Comparison of ENCODE assay signal across 8 mouse cellular contexts in genomic region chr13:46420095-46420494, GRCm38 (mm10). TPM values are rescaled to one million over a fixed set of nuclear protein-coding genes. Genes with fewer than 3 reads are reported as not detected.
DNase-seq lines count a peak whose midpoint lies in the region; ATAC-seq lines count a peak whose summit lies in the region.

No protein-coding gene starts in this region.

- H3K27me3 ChIP-seq in heart, embryonic 15.5 days: no peaks in the 10 kb centered on the region; the same call in 1 of the 2 replicates
- peaks cover 6% of the 10 kb centered on the region; the same call in 1 of the 2 replicates for H3K27me3 ChIP-seq in limb, embryonic 15.5 days

- 0 out of 2 replicates have a peak, but pooled peaks have one; percentile 4 for ATAC-seq in heart, embryonic 15.5 days (replicated peaks; ENCODE audit: insufficient number of reproducible peaks, insufficient read depth, low FRiP score, low read depth)
- ATAC-seq in limb, embryonic 15.5 days (ENCODE audit: insufficient number of reproducible peaks, low FRiP score, low TSS enrichment, low read depth): no peak
- no peak for ATAC-seq in megakaryocyte, adult 5-6 weeks (ENCODE audit: poor library complexity, severe bottlenecking)

- peak; percentile 45 for DNase-seq in embryo, embryonic 10 days (ENCODE audit: low spot score)
- DNase-seq in embryo, embryonic 9.5 days (ENCODE audit: extremely low spot score): no peak
- peak; percentile 10 for DNase-seq in ZHBTc4 (ENCODE audit: low read depth, low spot score)
- DNase-seq in ovary, postnatal 36 days (ENCODE audit: low spot score): no peak
- DNase-seq in urinary bladder, postnatal 10 days (ENCODE audit: low spot score): no peak

- no peaks in the 10 kb centered on the region for H3K36me3 ChIP-seq in heart, embryonic 15.5 days
- H3K36me3 ChIP-seq in limb, embryonic 15.5 days: no peaks in the 10 kb centered on the region

- peak overlapping the region; percentile 74 for H3K4me3 ChIP-seq in heart, embryonic 15.5 days
- peak overlapping the region; percentile 60 for H3K4me3 ChIP-seq in limb, embryonic 15.5 days

- peak overlapping the region; percentile 37; the same call in 1 of the 2 replicates for H3K4me2 ChIP-seq in heart, embryonic 15.5 days
- no peak overlapping the region for H3K4me2 ChIP-seq in limb, embryonic 15.5 days

- peak overlapping the region; percentile 98 for H3K27ac ChIP-seq in heart, embryonic 15.5 days
- H3K27ac ChIP-seq in limb, embryonic 15.5 days: no peak overlapping the region

- peak overlapping the region; percentile 95 for H3K9ac ChIP-seq in heart, embryonic 15.5 days
- H3K9ac ChIP-seq in limb, embryonic 15.5 days: no peak overlapping the region

- H3K9me3 ChIP-seq in heart, embryonic 15.5 days (replicated peaks): no peaks in the 10 kb centered on the region
- H3K9me3 ChIP-seq in limb, embryonic 15.5 days: no peaks in the 10 kb centered on the region

- WGBS in heart, embryonic 15.5 days: 10% methylated on average over 3 of the region's 3 CpGs
- 11% methylated on average over 3 of the region's 3 CpGs for WGBS in limb, embryonic 15.5 days

- H3K4me1 ChIP-seq in heart, embryonic 15.5 days (replicated peaks): peaks cover 10% of the 10 kb centered on the region; the same call in 1 of the 2 replicates
- peaks cover 6% of the 10 kb centered on the region for H3K4me1 ChIP-seq in limb, embryonic 15.5 days

RNA-seq across cellular contexts. Expression of gene Rbm24, which starts 1.9 kb away (rescaled TPM):
- 80.7 and 87.1 TPM in 2 replicates for polyA plus RNA-seq in heart, embryonic 15.5 days (2015; fragmentation: Nextera tagmentation; extraction: Ambion mirVana)
- polyA plus RNA-seq in limb, embryonic 15.5 days (2015; fragmentation: Nextera tagmentation; extraction: Ambion mirVana): 5.0 and 8.7 TPM in 2 replicates
- total RNA-seq in megakaryocyte, adult 5-6 weeks (2015): not detected in 2 replicates
- not detected in 2 replicates for total RNA-seq in megakaryocyte, adult 5-6 weeks (2017)

Comparison
In these comparisons a context has a peak if more than half of its experiments do, and no peak if none do; other contexts are left out.
1. DNase-seq: peak in embryo, embryonic 10 days (single experiment) and ZHBTc4 (single experiment); none in embryo, embryonic 9.5 days (single experiment), ovary, postnatal 36 days (single experiment) and urinary bladder, postnatal 10 days (single experiment).